Mouse (Mus musculus) intestine, postnatal 0 days (tissue): ENCODE measurements around the gene Rnpepl1. TPM values are rescaled to one million over a fixed set of nuclear protein-coding genes. Genes with fewer than 3 reads are reported as not detected.
A peak's percentile ranks its signal among the peaks of the same experiment; 100 is the strongest.

Source experiments
- ATAC-seq: fragments of 200-750 bp; cut with Nextera tagmentation; 2 replicates; pipeline ENCODE4 v1.8.0; 2017; ENCODE audit warnings: mild to moderate bottlenecking, moderate TSS enrichment, moderate library complexity
- H3K27ac ChIP-seq: fragments of 300-500 bp; sonication (generic); 2 replicates; pipeline ENCODE4 v1.5.1; 2014; ENCODE audit warnings: mild to moderate bottlenecking, low read depth, low read length, moderate library complexity
- H3K27me3 ChIP-seq: fragments of 300-500 bp; sonication (generic); replicated peaks from 2 replicates; pipeline ENCODE4 v1.6.1; 2014; ENCODE audit warnings: low read length, mixed read lengths; ENCODE audit not compliant: control insufficient read depth, insufficient read depth
- H3K36me3 ChIP-seq: fragments of 300-500 bp; sonication (generic); 2 replicates; pipeline ENCODE4 v1.6.1; 2014; ENCODE audit warnings: mild to moderate bottlenecking, moderate library complexity; ENCODE audit not compliant: control insufficient read depth, insufficient read depth
- H3K4me1 ChIP-seq: fragments of 300-500 bp; sonication (generic); replicated peaks from 2 replicates; pipeline ENCODE4 v1.6.1; 2014; ENCODE audit warnings: antibody characterized with exemption, low read length, mixed read lengths; ENCODE audit not compliant: control insufficient read depth, insufficient read depth
- H3K4me2 ChIP-seq: fragments of 300-500 bp; sonication (generic); replicated peaks from 2 replicates; pipeline ENCODE4 v1.6.1; 2014; ENCODE audit warnings: low read depth, mild to moderate bottlenecking, moderate library complexity
- H3K4me3 ChIP-seq: fragments of 300-500 bp; sonication (generic); 2 replicates; pipeline ENCODE4 v1.5.1; 2014; ENCODE audit warnings: low read depth, low read length
- H3K9ac ChIP-seq: fragments of 300-500 bp; sonication (generic); 2 replicates; pipeline ENCODE4 v1.6.1; 2014; ENCODE audit warnings: mild to moderate bottlenecking, low read depth, low read length
- H3K9me3 ChIP-seq: fragments of 300-500 bp; sonication (generic); 2 replicates; pipeline ENCODE4 v1.6.1; 2016; ENCODE audit warnings: mixed run types; ENCODE audit not compliant: control insufficient read depth
- CTCF ChIP-seq: sonication (generic); IDR thresholded peaks from 2 replicates; pipeline ENCODE4 v1.5.1; 2016; ENCODE audit warnings: low read depth, mild to moderate bottlenecking, control low read depth, antibody characterized with exemption, moderate library complexity
- WGBS: fragments of 180-500 bp; shearing (Covaris S2); extraction: QIAGEN DNeasy Blood & Tissue Kit; methylation state at CpG from one replicate; pipeline ENCODE4 v1.1.7; 2014; 5-methylcytosine and 5-hydroxymethylcytosine counted together
- polyA plus RNA-seq: library from polyadenylated mRNA; unstranded; fragments of >200 nt; fragmentation: Nextera tagmentation; extraction: Ambion mirVana; gene quantifications from 2 replicates; pipeline ENCODE4 v1.2.1, GENCODE M21; 2015

Gene Rnpepl1
- polyA plus RNA-seq, 1 experiment from 2014 or later, result 75.0 TPM

GRCm38 (mm10) chr1:92903627-92904026 is 7.0 kb upstream of the Rnpepl1 start:
- TF ChIP-seq CTCF, result no peak
- no peaks in the 10 kb centered on the region for H3K36me3 ChIP-seq
- no peak overlapping the region for H3K4me3 ChIP-seq
- WGBS, result 72% methylated on average over 4 of the region's 4 CpGs
- no peaks in the 10 kb centered on the region for H3K27me3 ChIP-seq
- H3K4me1 ChIP-seq, result 0 out of 2 replicates have a peak, but pooled peaks cover 9% of the 10 kb centered on the region
- no peaks in the 10 kb centered on the region for H3K9me3 ChIP-seq
- ATAC-seq, result no peak
- H3K27ac ChIP-seq, result no peak overlapping the region
- no peak overlapping the region for H3K9ac ChIP-seq
- no peak overlapping the region for H3K4me2 ChIP-seq

- no peak for ATAC-seq
- 92% methylated on average over 2 of the region's 2 CpGs for whole genome bisulfite sequencing
- Histone ChIP-seq H3K27me3 (no peaks in the 10 kb centered on the region), H3K27ac (no peak overlapping the region), H3K4me3 (no peak overlapping the region), H3K4me2 (peak overlapping the region; percentile 76; the same call in 1 of the 2 replicates), H3K9ac (no peak overlapping the region), H3K9me3 (no peaks in the 10 kb centered on the region), H3K4me1 (peaks cover 9% of the 10 kb centered on the region; the same call in 1 of the 2 replicates), H3K36me3 (no peaks in the 10 kb centered on the region)
- TF ChIP-seq CTCF, result no peak
Observed at GRCm38 (mm10) chr1:92905703-92906310, 4.8 kb upstream of the Rnpepl1 start.

- no peaks in the 10 kb centered on the region for H3K36me3 ChIP-seq
Observed at GRCm38 (mm10) chr1:92906779-92907631, 3.6 kb upstream of the Rnpepl1 start, which contains the start of gene Dusp28. Gene Dusp28 (plus strand): TSS chr1:92906981.

GRCm38 (mm10) chr1:92907632-92908360 is 2.8 kb upstream of the Rnpepl1 start:
- Histone ChIP-seq H3K4me1 (peaks cover 12% of the 10 kb centered on the region; the same call in 1 of the 2 replicates), H3K4me3 (peak overlapping the region; percentile 73), H3K27me3 (no peaks in the 10 kb centered on the region), H3K9ac (peak overlapping the region; percentile 60), H3K27ac (peak overlapping the region; percentile 89), H3K36me3 (no peaks in the 10 kb centered on the region), H3K9me3 (no peaks in the 10 kb centered on the region), H3K4me2 (peak overlapping the region; percentile 76)
- ATAC-seq, result no peak
- WGBS, result 39% methylated on average over 20 of the region's 20 CpGs
- no peak for TF ChIP-seq CTCF

More at GRCm38 (mm10) chr1:92906779-92907631, 3.6 kb upstream of the Rnpepl1 start, which contains the start of gene Dusp28:
- H3K27me3 ChIP-seq, result no peaks in the 10 kb centered on the region
- peak within 1 kb of the TSS; percentile 76 for H3K4me2 ChIP-seq
- H3K4me1 ChIP-seq, result peaks cover 9% of the 10 kb centered on the region; the same call in 1 of the 2 replicates
- peak within 1 kb of the TSS; percentile 89 for H3K27ac ChIP-seq
- under 1% methylated on average over 81 of the region's 81 CpGs for WGBS
- TF ChIP-seq CTCF, result peak; percentile 81
- peak; percentile 83 for ATAC-seq
- H3K4me3 ChIP-seq, result peak within 1 kb of the TSS; percentile 73
- H3K9me3 ChIP-seq, result no peaks in the 10 kb centered on the region
- peak within 1 kb of the TSS; percentile 60 for H3K9ac ChIP-seq

- Histone ChIP-seq H3K27me3 (no peaks in the 10 kb centered on the region), H3K4me2 (no peak overlapping the region), H3K9me3 (no peaks in the 10 kb centered on the region), H3K9ac (no peak overlapping the region), H3K4me3 (no peak overlapping the region), H3K27ac (no peak overlapping the region), H3K36me3 (peaks cover under 1% of the 10 kb centered on the region; the same call in 1 of the 2 replicates), H3K4me1 (peaks cover 8% of the 10 kb centered on the region; the same call in 1 of the 2 replicates)
- ATAC-seq, result no peak
- TF ChIP-seq CTCF, result no peak
- WGBS, result 97% methylated on average over 3 of the region's 3 CpGs
Observed at GRCm38 (mm10) chr1:92908664-92909063, 1.9 kb upstream of the Rnpepl1 start.
